Comparison of ENCODE assay signal across 7 mouse cellular contexts in genomic region chrX:101942461-101942896, GRCm38 (mm10).
A peak's percentile ranks its signal among the peaks of the same experiment; 100 is the strongest.
DNase-seq lines count a peak whose midpoint lies in the region; ATAC-seq and TF ChIP-seq lines count a peak whose summit lies in the region.

No protein-coding gene starts in this region.

- H3K4me1 ChIP-seq in small intestine, adult 2 months (ENCODE audit: control insufficient read depth, insufficient read depth, insufficient read length, low read length), result no peaks in the 10 kb centered on the region

- H3K27me3 ChIP-seq in small intestine, adult 2 months (ENCODE audit: control insufficient read depth, insufficient read depth, low read length), result no peaks in the 10 kb centered on the region

- peak; percentile 67; the same call in 1 of the 2 replicates for ATAC-seq in megakaryocyte-erythroid progenitor cell, adult 5-6 weeks (replicated peaks; ENCODE audit: low FRiP score, low TSS enrichment, poor library complexity, severe bottlenecking)

- DNase-seq in adrenal gland, adult 18-20 months (ENCODE audit: low spot score in 2 of 2), result peak; percentile 42 to 49
- DNase-seq in embryo, embryonic 10.5 days (ENCODE audit: low spot score), result peak; percentile 76
- DNase-seq in gastrocnemius, postnatal 25 days, result peak; percentile 72
- peak; percentile 39 for DNase-seq in induced T-regulatory cell, adult 2 months (ENCODE audit: low read depth)
- DNase-seq in left cerebral cortex, adult 2 months (ENCODE audit: extremely low spot score in 1 of 2, low spot score in 2 of 2), result peak; percentile 39 to 66

- H3K4me3 ChIP-seq in left cerebral cortex, adult 2 months, result no peak overlapping the region
- no peak overlapping the region for H3K4me3 ChIP-seq in small intestine, adult 2 months (ENCODE audit: low read depth, low read length)

- no peak overlapping the region for H3K27ac ChIP-seq in left cerebral cortex, adult 2 months
- H3K27ac ChIP-seq in small intestine, adult 2 months (ENCODE audit: insufficient read depth, low read depth, low read length), result no peak overlapping the region

- no peak for TF ChIP-seq POLR2A in small intestine, adult 2 months (IDR thresholded peaks at IDR 0.05; ENCODE audit: low read depth, low read length)

- peak; percentile 67 for TF ChIP-seq CTCF in left cerebral cortex, adult 2 months (IDR thresholded peaks at IDR 0.05)
- TF ChIP-seq CTCF in small intestine, adult 2 months (IDR thresholded peaks at IDR 0.05; ENCODE audit: extremely low read depth, insufficient read length, insufficient replicate concordance, low read depth, low read length), result peak; percentile 50; the same call in 1 of the 2 replicates

- 19% methylated on average over 6 of the region's 6 CpGs for WGBS in small intestine, adult 2 months

- intact Hi-C loops in left cerebral cortex, adult 2 months (cut with DNase I), result loop anchor here (2.0 to 5.0 kb wide), 2 partner anchors 138 to 150 kb away; partner anchors contain the start of genes 8030474K03Rik and Gm4779

- no peaks in the 10 kb centered on the region for H3K36me3 ChIP-seq in small intestine, adult 2 months (ENCODE audit: control insufficient read depth, insufficient read depth, low read length)
